Mouse (Mus musculus) erythroblast, adult 5-6 weeks (primary cell): ENCODE measurements around the gene H3f3b. TPM values are rescaled to one million over a fixed set of nuclear protein-coding genes. Genes with fewer than 3 reads are reported as not detected.

Source experiments
- ATAC-seq: replicated peaks from 2 replicates; pipeline ENCODE4 v1.8.0; 2016; ENCODE audit warnings: moderate number of reproducible peaks, mild to moderate bottlenecking, moderate TSS enrichment, inconsistent platforms; ENCODE audit not compliant: poor library complexity, low FRiP score, severe bottlenecking
- total RNA-seq, 2 experiments: library from RNA; stranded (forward) in 1 of 2; stranded (reverse) in 1 of 2; fragments of 150-400 nt in 1 of 2; fragments of 200-764, 138-1000 nt in 1 of 2; gene quantifications; 2 replicates each; pipeline versions ENCODE4 v1.2.3 to v1.2.4; 2015 to 2017; ENCODE audit warnings: low replicate concordance in 2 of 2

H3f3b gene
- total RNA-seq, 2 experiments from 2014 or later: 384 to 401 TPM

DNA sequence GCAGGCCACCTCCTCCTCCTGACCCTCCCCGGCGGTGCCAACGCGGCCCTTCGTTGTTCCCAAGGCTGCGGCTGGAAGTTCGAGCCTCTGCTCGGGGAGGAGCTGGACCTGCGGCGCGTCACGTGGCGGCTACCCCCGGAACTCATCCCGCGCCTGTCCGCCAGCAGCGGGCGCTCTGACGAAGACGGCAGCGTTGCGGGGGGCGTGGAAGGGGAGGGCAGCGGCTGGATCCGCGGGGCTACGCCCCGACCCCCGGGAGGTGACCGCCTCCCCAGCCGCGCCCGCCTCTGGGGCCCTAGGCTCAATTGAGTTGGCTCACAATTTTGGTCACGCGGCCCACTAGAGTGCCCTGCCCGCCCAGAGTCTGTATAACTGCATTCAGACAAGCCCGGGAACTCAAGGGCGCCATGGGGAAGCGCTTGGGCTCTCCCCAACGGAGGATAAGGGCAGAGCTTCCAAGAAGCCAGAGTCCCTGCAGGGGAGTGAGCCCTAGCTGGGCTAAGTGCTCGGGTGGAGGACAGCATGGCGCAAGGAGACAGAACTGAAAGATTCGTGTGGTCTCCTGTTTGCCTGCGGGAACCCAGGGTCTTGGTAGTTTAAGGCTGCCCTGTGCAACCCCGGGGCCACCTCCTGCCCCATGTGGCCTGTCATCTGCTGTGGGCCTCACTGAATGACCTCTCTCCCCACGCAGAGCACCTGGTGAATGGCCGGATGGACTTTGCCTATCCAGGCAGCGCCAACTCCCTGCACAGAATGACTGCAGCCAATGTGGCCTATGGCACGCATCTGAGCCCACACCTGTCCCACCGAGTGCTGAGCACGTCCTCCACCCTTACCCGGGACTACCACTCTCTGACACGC, 22.7 kb downstream of the H3f3b start:
- ATAC-seq: peak; percentile 31; the same call in 1 of the 2 replicates

DNA sequence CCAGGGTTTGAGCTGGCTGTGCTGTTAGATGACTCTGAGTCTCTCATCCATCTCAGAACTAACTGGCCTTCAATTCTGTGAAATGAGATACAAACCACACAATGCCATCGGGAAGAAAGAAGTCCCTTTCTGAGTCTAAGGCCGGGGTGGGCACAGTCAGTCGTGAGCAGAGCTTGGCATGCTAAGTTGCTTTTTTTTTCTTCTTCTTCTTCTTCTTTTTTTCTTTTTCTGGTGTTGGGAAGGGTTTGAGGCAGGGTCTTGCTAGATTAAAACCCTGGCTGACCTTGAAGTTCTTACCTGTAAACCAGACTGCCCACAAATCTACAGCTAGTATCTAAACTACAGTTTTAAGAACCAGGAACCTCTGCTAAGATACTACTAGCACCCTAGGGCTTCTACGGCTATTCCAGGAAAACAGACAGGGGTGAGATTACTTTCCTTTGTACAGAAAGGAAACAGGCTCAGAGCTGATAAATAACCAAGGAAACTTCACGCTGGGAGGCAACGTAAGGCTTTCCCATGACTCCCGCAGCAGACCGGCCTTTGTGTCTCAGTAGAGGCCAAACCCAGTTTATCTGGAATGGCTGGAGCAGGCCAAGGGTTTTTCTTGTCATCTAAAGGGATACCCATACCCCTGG, 23.5 kb downstream of the H3f3b start:
- no peak for ATAC-seq

DNA sequence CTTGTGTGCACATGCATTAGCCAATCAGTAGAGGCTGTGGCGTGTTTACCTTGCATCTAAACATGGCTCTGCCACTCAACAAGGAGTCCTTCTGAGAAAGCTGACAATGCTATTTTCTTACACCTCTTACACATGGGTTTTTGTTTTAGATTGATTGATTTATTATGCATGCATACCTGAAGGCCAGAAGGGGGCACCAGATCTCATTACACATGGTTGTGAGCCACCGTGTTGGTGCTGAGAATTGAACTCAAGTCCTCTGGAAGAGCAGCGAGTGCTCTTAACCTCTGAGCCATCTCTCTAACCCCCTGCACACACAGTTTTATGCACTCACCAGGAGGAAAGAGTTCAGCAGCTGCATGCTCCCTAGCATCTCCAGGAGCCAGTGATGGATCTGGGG, 24.9 kb downstream of the H3f3b start:
- ATAC-seq: no peak

- ATAC-seq: no peak
Measured at GRCm38 (mm10) chr11:116001725-116002124, 26.0 kb downstream of the H3f3b start.

DNA sequence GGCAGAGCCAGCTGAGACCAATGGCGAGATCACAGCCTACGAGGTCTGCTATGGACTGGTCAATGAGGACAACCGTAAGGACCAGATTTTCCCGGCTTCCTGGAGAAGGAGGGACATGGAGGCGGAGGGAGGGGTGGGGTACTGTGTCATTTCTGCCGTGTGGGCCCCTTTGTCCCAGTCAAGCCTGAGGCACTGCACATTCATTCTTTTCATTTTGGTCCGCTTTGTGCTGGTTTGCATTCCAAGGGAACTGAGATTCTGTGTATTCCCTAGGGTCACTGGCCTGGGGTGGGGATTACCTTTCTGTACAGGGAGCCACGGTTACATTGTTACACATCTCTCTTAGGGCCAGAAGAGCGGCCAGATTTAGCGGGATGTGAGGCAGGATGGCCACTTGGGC, 27.2 kb downstream of the H3f3b start:
- ATAC-seq: no peak

GRCm38 (mm10) chr11:115999538-116000143, 28.1 kb downstream of the H3f3b start:
- no peak for ATAC-seq

- no peak for ATAC-seq
Measured at GRCm38 (mm10) chr11:115999027-115999426, 28.7 kb downstream of the H3f3b start.

DNA sequence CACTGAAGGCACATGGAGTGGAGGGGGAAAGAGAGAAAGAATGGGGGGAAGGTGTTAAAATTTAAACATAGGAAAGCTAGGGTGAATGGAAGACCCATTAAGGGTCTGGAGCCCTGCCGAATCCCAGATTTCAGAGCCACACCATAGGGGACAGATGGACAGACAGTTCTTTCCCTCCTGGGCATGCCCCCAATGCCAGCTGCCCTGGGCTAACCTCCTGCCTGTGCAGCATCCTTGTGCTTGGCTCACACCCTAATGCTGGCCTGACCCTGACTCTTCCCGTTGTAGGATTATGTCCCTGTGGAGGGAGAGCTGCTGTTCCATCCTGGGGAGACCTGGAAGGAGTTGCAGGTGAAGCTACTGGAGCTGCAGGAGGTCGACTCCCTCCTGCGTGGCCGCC, 30.1 kb downstream of the H3f3b start:
- ATAC-seq: no peak

GRCm38 (mm10) chr11:115997047-115997446, 30.7 kb downstream of the H3f3b start:
- no peak for ATAC-seq

DNA sequence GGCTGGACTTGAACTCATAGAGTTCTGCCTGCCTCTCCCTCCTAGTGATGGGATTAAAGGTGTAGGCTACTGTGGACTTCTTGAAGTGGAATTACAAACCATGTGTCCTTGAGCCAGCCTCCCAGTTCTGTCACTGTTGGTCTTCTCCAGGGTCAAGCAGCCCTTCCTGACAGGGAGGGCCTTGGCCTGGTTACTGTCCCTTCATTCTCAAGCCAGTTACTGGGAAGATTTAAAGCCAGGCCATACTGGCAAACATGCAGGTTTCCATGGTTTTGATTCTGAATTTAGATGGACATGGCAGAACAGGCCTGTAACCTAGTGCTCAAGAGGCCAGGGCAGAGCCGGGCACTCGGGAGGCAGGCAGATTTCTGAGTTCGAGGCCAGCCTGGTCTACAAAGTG, 32.5 kb downstream of the H3f3b start:
- no peak for ATAC-seq

DNA sequence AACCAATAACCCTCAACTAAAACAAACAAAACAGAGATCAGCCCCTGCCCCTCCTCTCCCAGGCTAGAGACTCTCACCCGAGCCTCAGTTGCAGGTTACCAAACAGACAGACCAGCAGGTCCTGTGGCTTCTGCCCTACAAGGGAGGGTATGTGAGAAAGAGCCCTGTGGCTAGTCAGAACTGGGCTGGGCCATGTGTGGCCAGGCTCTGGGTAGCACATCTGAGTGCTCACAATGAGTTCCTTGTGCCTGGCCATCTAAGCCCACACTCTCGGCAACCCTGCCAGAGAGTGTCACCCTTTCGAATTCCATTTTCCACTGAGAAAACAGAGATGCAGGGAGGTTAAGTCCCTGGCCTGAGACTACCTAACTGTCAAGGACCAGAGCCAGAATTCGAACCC, 35.7 kb downstream of the H3f3b start:
- no peak for ATAC-seq

GRCm38 (mm10) chr11:115989686-115990085, 38.1 kb downstream of the H3f3b start:
- no peak for ATAC-seq

GRCm38 (mm10) chr11:115983291-115983690, 44.5 kb downstream of the H3f3b start:
- ATAC-seq: no peak

GRCm38 (mm10) chr11:115982472-115982871, 45.3 kb downstream of the H3f3b start:
- ATAC-seq: no peak

DNA sequence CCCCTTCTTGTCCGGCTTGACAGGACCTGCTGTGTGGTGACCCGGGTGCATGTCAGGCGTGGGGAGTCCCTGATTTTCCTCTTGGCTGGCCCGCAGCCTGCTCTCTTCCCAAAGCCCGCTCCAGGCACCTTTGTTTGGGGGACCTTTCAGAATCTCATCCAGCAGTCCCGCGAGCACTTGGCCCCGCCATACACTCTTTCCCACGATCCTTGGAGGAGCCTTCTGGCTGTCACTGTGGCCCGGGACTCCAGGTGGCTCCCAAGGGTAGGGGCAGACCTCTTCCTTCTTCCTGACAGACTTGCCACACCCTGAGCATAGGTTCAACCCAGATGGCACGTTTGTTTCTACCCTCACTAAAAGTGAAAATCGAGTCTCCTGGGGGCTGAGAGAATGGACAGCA, 52.2 kb downstream of the H3f3b start:
- ATAC-seq: no peak

- ATAC-seq: no peak
Measured at GRCm38 (mm10) chr11:115975083-115975420, 52.7 kb downstream of the H3f3b start.

GRCm38 (mm10) chr11:115974309-115975082, 53.3 kb downstream of the H3f3b start, which contains the start of gene Itgb4:
Gene Itgb4, plus strand, starts transcription at chr11:115974709.
- no peak for ATAC-seq
